Mouse (Mus musculus) embryo, embryonic 10.5 days (tissue): Measurements from ENCODE around the gene Schip1.

Source experiments
- DNase-seq: peaks from one replicate; pipeline ENCODE4 v3.0.0-alpha.2; 2015; ENCODE audit warnings: low spot score

The Schip1 gene

DNA sequence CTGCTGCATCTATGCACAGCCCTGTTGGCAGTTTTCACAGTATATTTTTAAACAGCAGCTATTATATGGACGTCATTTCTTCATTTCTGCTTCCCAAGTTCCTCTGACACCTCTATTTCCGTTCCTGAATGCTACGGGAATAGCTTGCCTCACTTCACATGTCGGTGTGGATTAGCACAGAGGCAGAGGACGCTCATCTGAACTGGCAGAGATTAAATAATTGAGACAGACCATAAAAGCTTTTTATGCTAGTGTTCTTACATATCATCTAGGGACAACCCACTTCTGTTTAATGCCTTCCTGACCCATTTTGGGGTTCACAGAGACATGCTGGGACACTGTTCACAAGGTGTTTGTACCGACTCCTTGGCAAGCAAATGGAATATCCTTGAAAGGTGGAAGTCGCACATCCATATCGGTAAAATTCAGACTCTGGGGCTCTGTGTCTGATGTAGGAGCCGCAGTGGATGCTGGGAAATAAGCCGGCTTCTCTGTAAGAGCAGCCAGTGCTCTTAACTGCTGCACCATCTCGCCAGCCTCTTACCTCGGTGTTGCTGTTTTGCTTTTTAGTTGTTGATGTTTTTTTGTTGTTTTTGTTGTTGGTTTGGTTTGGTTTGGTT lies 610.7 kb downstream of the Schip1 start:
- no peak for DNase-seq
